Mouse (Mus musculus) forebrain, embryonic 15.5 days (tissue): ENCODE results near the gene Cntn4. TPM values are rescaled to one million over a fixed set of nuclear protein-coding genes. Genes with fewer than 3 reads are reported as not detected.

Experiments
- ATAC-seq: fragments of 200-750 bp; cut with Nextera tagmentation; replicated peaks from 2 replicates; pipeline ENCODE4 v1.8.0; 2017; ENCODE audit warnings: mild to moderate bottlenecking, moderate TSS enrichment, moderate library complexity
- H3K27ac ChIP-seq: fragments of 300-500 bp; sonication (generic); replicated peaks from 2 replicates; pipeline ENCODE4 v1.5.1; 2015; ENCODE audit warnings: mild to moderate bottlenecking, inconsistent platforms
- H3K27me3 ChIP-seq: fragments of 300-500 bp; sonication (generic); 2 replicates; pipeline ENCODE4 v1.6.1; 2015; ENCODE audit warnings: inconsistent platforms
- H3K36me3 ChIP-seq: fragments of 300-500 bp; sonication (generic); 2 replicates; pipeline ENCODE4 v1.6.1; 2015; ENCODE audit warnings: mild to moderate bottlenecking, inconsistent platforms
- H3K4me1 ChIP-seq: fragments of 300-500 bp; sonication (generic); 2 replicates; pipeline ENCODE4 v1.6.1; 2015; ENCODE audit warnings: inconsistent platforms
- H3K4me2 ChIP-seq: fragments of 300-500 bp; sonication (generic); replicated peaks from 2 replicates; pipeline ENCODE4 v1.6.1; 2015; ENCODE audit warnings: mild to moderate bottlenecking, inconsistent platforms
- H3K4me3 ChIP-seq: fragments of 300-500 bp; sonication (generic); 2 replicates; pipeline ENCODE4 v1.5.1; 2015; ENCODE audit warnings: mild to moderate bottlenecking, inconsistent platforms
- H3K9ac ChIP-seq: fragments of 300-500 bp; sonication (generic); replicated peaks from 2 replicates; pipeline ENCODE4 v1.6.1; 2015; ENCODE audit warnings: mild to moderate bottlenecking, inconsistent platforms
- H3K9me3 ChIP-seq: fragments of 300-500 bp; sonication (generic); 2 replicates; pipeline ENCODE4 v1.6.1; 2016; ENCODE audit warnings: inconsistent platforms
- WGBS: fragments of 180-500 bp; shearing (Covaris S2); methylation state at CpG from one replicate; pipeline ENCODE4 v1.1.7; 2015; ENCODE audit warnings: mixed read lengths; 5-methylcytosine and 5-hydroxymethylcytosine counted together
- polyA plus RNA-seq: library from polyadenylated mRNA; unstranded; fragments of >200 nt; fragmentation: Nextera tagmentation; extraction: Ambion mirVana; gene quantifications from 2 replicates; pipeline ENCODE4 v1.2.1, GENCODE M21; 2015

Cntn4 gene
- polyA plus RNA-seq, 1 experiment from 2014 or later = 6.2 TPM

GRCm38 (mm10) chr6:105835099-105835498, 157.6 kb downstream of the Cntn4 start:
- Histone ChIP-seq H3K9ac (no peak overlapping the region), H3K4me1 (no peaks in the 10 kb centered on the region), H3K27ac (no peak overlapping the region), H3K4me3 (no peak overlapping the region), H3K9me3 (no peaks in the 10 kb centered on the region), H3K4me2 (no peak overlapping the region), H3K36me3 (no peaks in the 10 kb centered on the region), H3K27me3 (no peaks in the 10 kb centered on the region)
- no peak for ATAC-seq

DNA sequence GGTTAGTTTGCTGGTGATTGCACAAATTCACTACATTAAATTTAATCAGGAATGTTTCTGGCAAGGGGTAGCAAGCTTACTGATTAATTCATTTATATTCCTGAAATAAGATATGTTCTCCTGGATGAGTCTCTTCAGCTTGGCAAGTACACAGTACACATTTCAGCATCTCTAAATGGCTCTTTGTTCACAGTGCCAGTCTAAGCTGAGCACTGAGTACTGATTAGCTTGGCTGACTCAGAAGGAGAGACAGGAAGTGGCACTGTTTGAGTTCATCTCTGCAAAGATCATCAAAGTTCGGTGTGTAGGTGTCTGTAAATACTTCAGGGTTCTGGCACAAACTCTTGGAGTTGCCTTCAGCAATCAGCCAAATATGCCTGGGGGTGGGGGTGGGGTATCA, 169.8 kb downstream of the Cntn4 start:
- no peaks in the 10 kb centered on the region for H3K36me3 ChIP-seq
- no peak overlapping the region for H3K27ac ChIP-seq
- ATAC-seq = peak; percentile 95
- H3K9ac ChIP-seq = no peak overlapping the region
- H3K4me3 ChIP-seq = no peak overlapping the region
- no peak overlapping the region for H3K4me2 ChIP-seq
- WGBS = 38% methylated on average over 1 of the region's 1 CpGs
- no peaks in the 10 kb centered on the region for H3K4me1 ChIP-seq
- H3K27me3 ChIP-seq = no peaks in the 10 kb centered on the region
- no peaks in the 10 kb centered on the region for H3K9me3 ChIP-seq

GRCm38 (mm10) chr6:105892838-105893237, 215.4 kb downstream of the Cntn4 start:
- no peak overlapping the region for H3K4me2 ChIP-seq
- H3K27ac ChIP-seq = no peak overlapping the region
- H3K36me3 ChIP-seq = no peaks in the 10 kb centered on the region
- no peaks in the 10 kb centered on the region for H3K27me3 ChIP-seq
- 48% methylated on average over 4 of the region's 4 CpGs for WGBS
- no peak for ATAC-seq
- no peak overlapping the region for H3K9ac ChIP-seq
- H3K9me3 ChIP-seq = no peaks in the 10 kb centered on the region
- no peak overlapping the region for H3K4me3 ChIP-seq
- H3K4me1 ChIP-seq = no peaks in the 10 kb centered on the region

DNA sequence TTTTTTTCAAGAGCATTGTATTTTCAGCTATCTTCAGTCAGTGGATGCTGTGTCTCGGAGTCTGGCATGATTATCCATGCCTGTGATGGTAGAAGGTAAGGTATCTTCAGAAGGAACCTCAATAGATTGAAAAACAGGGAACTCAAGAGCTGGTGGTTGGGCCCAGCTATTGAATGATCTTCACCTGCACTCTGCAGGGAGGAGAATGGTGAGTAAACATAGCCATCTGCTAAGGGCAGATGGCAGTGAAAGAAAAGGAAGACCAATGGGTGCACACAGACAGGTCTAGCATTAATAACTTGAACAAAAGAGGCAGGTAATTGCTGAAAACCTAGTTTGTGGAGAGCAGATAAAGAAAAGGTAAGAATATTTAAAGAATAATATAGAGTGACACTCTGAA, 261.0 kb downstream of the Cntn4 start:
- Histone ChIP-seq H3K9me3 (no peaks in the 10 kb centered on the region), H3K27ac (no peak overlapping the region), H3K4me1 (no peaks in the 10 kb centered on the region), H3K4me3 (no peak overlapping the region), H3K9ac (no peak overlapping the region), H3K27me3 (no peaks in the 10 kb centered on the region), H3K4me2 (no peak overlapping the region), H3K36me3 (no peaks in the 10 kb centered on the region)
- WGBS = 91% methylated on average over 1 of the region's 1 CpGs
- no peak for ATAC-seq

DNA sequence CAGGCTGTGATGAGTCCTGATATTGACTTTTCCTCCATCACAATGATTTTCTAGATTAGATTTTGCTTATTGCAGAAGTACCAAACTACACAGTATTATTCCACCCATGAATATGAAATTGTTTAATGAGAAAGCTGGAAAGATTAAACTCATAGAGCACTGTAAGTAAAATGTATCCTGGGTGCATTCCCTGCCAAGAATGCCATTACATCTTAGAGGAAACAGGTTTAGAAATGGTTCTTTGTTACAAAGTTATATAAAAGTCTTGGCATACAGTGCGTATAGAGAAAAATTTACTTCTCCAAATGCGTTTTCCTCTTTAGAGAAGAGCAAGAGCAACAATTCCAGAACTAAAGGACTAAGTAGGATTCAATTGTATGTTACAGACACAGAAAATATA, 261.8 kb downstream of the Cntn4 start:
- no peak for ATAC-seq
- H3K4me1 ChIP-seq = no peaks in the 10 kb centered on the region
- no peaks in the 10 kb centered on the region for H3K36me3 ChIP-seq
- no peak overlapping the region for H3K9ac ChIP-seq
- no peaks in the 10 kb centered on the region for H3K27me3 ChIP-seq
- 88% methylated on average over 2 of the region's 2 CpGs for WGBS
- no peak overlapping the region for H3K4me3 ChIP-seq
- H3K9me3 ChIP-seq = no peaks in the 10 kb centered on the region
- H3K27ac ChIP-seq = no peak overlapping the region
- no peak overlapping the region for H3K4me2 ChIP-seq

DNA sequence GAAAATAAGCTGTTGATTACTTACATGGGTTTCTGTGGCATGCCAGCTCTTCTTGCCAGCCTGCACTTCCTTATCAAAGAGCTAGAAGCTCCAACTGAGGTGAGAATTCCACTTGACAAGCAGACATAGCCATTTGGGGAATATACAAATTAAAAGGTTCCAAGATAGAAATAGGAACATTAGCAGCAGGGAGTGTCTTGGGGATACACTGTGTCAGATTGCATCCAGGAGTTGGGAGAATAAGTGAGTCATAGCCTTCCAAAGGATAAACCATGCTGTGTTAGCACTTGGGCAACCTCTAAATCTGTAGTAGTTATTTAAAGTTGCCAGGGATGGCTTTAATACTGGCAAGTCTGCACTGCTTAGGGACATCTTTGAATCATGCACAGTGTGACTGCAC, 263.1 kb downstream of the Cntn4 start:
- ATAC-seq = no peak
- H3K4me2 ChIP-seq = no peak overlapping the region

GRCm38 (mm10) chr6:105991492-105991891, 314.0 kb downstream of the Cntn4 start:
- Histone ChIP-seq H3K4me3 (no peak overlapping the region), H3K4me1 (no peaks in the 10 kb centered on the region), H3K27ac (no peak overlapping the region), H3K36me3 (no peaks in the 10 kb centered on the region), H3K9me3 (no peaks in the 10 kb centered on the region), H3K4me2 (no peak overlapping the region), H3K27me3 (no peaks in the 10 kb centered on the region), H3K9ac (no peak overlapping the region)
- ATAC-seq = no peak
- WGBS = 87% methylated on average over 1 of the region's 1 CpGs

More for the DNA sequence above, 263.1 kb downstream of the Cntn4 start:
- Histone ChIP-seq H3K4me1 (no peaks in the 10 kb centered on the region), H3K36me3 (no peaks in the 10 kb centered on the region), H3K27me3 (no peaks in the 10 kb centered on the region), H3K9ac (no peak overlapping the region), H3K4me3 (no peak overlapping the region), H3K27ac (no peak overlapping the region), H3K9me3 (no peaks in the 10 kb centered on the region)

- no peaks in the 10 kb centered on the region for H3K9me3 ChIP-seq
- H3K4me3 ChIP-seq = no peak overlapping the region
- H3K4me1 ChIP-seq = no peaks in the 10 kb centered on the region
- H3K27ac ChIP-seq = no peak overlapping the region
- H3K4me2 ChIP-seq = no peak overlapping the region
- H3K27me3 ChIP-seq = no peaks in the 10 kb centered on the region
- ATAC-seq = no peak
- no peaks in the 10 kb centered on the region for H3K36me3 ChIP-seq
- H3K9ac ChIP-seq = no peak overlapping the region
- WGBS = 86% methylated on average over 5 of the region's 5 CpGs
Observed at GRCm38 (mm10) chr6:106013018-106013417, 335.6 kb downstream of the Cntn4 start.

DNA sequence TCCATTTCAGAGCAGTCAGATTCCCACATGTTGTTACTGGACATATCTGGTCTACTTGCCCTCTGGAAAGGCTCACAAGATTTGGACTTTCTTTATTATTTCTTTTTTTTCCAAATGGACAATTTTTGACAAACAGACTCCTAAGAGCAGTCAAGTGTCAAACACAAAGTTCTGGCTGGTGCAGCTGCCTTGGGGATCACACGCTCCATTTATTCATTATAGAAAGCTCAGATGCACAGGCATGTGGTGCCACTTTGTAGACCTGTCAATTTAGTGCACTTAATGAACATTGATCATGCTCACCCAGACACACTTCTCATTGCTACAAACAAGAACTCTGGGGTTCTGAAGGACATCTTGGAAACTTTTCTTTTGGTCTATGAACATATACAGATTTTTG, 337.7 kb downstream of the Cntn4 start:
- Histone ChIP-seq H3K9me3 (no peaks in the 10 kb centered on the region), H3K9ac (no peak overlapping the region), H3K36me3 (no peaks in the 10 kb centered on the region), H3K27me3 (no peaks in the 10 kb centered on the region), H3K27ac (no peak overlapping the region), H3K4me1 (no peaks in the 10 kb centered on the region), H3K4me3 (no peak overlapping the region), H3K4me2 (no peak overlapping the region)
- no peak for ATAC-seq
- WGBS = 42% methylated on average over 1 of the region's 1 CpGs

DNA sequence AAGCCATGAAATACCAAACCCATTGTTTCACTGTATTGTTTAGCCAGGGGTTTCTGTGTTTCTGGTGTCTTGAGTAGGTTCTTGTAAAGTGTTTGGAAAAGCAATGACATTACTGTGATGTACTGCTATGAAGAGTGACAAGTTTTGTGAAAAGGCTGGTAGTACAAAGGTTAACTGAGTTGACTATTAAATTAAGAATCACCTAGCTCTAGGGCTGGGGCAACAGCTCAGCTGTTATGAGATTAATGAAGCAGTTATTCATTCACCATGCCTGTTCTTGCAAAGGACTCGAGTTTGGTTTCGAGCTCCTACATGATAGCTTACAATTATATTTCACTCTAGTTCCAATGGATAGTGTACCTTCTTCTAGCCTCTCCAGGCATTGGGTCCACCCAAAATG, 371.4 kb downstream of the Cntn4 start:
- Histone ChIP-seq H3K9me3 (no peaks in the 10 kb centered on the region), H3K36me3 (no peaks in the 10 kb centered on the region), H3K4me2 (no peak overlapping the region), H3K9ac (no peak overlapping the region), H3K27me3 (no peaks in the 10 kb centered on the region), H3K4me3 (no peak overlapping the region), H3K27ac (no peak overlapping the region), H3K4me1 (no peaks in the 10 kb centered on the region)
- no peak for ATAC-seq
- 88% methylated on average over 2 of the region's 2 CpGs for WGBS

- Histone ChIP-seq H3K9ac (no peak overlapping the region), H3K4me3 (no peak overlapping the region), H3K4me2 (no peak overlapping the region), H3K27ac (no peak overlapping the region), H3K4me1 (no peaks in the 10 kb centered on the region), H3K36me3 (no peaks in the 10 kb centered on the region), H3K9me3 (no peaks in the 10 kb centered on the region), H3K27me3 (no peaks in the 10 kb centered on the region)
- WGBS = 76% methylated on average over 1 of the region's 1 CpGs
- ATAC-seq = no peak
Observed at GRCm38 (mm10) chr6:106056123-106056522, 378.7 kb downstream of the Cntn4 start.

- Histone ChIP-seq H3K27me3 (no peaks in the 10 kb centered on the region), H3K27ac (no peak overlapping the region), H3K9ac (no peak overlapping the region), H3K9me3 (no peaks in the 10 kb centered on the region), H3K4me3 (no peak overlapping the region), H3K36me3 (no peaks in the 10 kb centered on the region), H3K4me1 (peaks cover 5% of the 10 kb centered on the region; the same call in 1 of the 2 replicates), H3K4me2 (no peak overlapping the region)
- WGBS = 18% methylated on average over 4 of the region's 4 CpGs
- no peak for ATAC-seq
Observed at GRCm38 (mm10) chr6:106078071-106078603, 400.7 kb downstream of the Cntn4 start.

DNA sequence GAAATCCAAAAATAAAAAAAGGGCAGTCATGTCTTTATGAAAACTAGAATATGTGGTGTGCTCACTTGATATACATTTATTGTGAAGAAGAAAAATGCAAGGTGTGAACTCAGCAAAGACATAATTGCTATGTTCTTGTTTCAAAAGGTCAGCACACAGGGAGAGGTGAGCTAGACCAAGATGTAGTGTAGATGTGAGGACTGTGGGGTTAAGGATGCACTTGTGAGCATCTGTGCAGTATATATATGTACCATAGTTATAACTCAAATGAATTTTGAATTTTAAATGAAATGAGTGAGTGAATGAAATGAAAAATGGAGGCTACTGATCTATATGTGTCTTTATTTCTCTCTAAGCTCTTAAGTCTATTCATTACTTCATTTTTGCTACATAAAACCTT, 401.2 kb downstream of the Cntn4 start:
- H3K4me2 ChIP-seq = no peak overlapping the region
- H3K9ac ChIP-seq = no peak overlapping the region
- ATAC-seq = no peak
- H3K4me3 ChIP-seq = no peak overlapping the region
- peaks cover 5% of the 10 kb centered on the region; the same call in 1 of the 2 replicates for H3K4me1 ChIP-seq
- H3K27ac ChIP-seq = no peak overlapping the region
- no peaks in the 10 kb centered on the region for H3K36me3 ChIP-seq
- no peaks in the 10 kb centered on the region for H3K9me3 ChIP-seq
- no peaks in the 10 kb centered on the region for H3K27me3 ChIP-seq
